Mouse (Mus musculus) kidney, embryonic 16.5 days (tissue): ENCODE results near the gene Akap10. TPM values are rescaled to one million over a fixed set of nuclear protein-coding genes. Genes with fewer than 3 reads are reported as not detected.

Experiments
- ATAC-seq: fragments of 200-750 bp; cut with Nextera tagmentation; 2 replicates; pipeline ENCODE4 v1.8.0; 2017; ENCODE audit warnings: moderate TSS enrichment; ENCODE audit not compliant: low FRiP score, low TSS enrichment
- H3K27ac ChIP-seq: fragments of 300-500 bp; sonication (generic); 2 replicates; pipeline ENCODE4 v1.5.1; 2014; ENCODE audit warnings: low read length
- H3K27me3 ChIP-seq: fragments of 300-500 bp; sonication (generic); 2 replicates; pipeline ENCODE4 v1.6.1; 2014; ENCODE audit warnings: low read length, control low read depth, mixed read lengths; ENCODE audit not compliant: insufficient read depth
- H3K36me3 ChIP-seq: fragments of 300-500 bp; sonication (generic); 2 replicates; pipeline ENCODE4 v1.6.1; 2014; ENCODE audit warnings: low read length, control low read depth, mixed read lengths; ENCODE audit not compliant: insufficient read depth
- H3K4me1 ChIP-seq: fragments of 300-500 bp; sonication (generic); 2 replicates; pipeline ENCODE4 v1.6.1; 2014; ENCODE audit warnings: low read length, control low read depth, mixed read lengths; ENCODE audit not compliant: insufficient read depth
- H3K4me2 ChIP-seq: fragments of 300-500 bp; sonication (generic); replicated peaks from 2 replicates; pipeline ENCODE4 v1.6.1; 2014; ENCODE audit warnings: low read depth, low read length
- H3K4me3 ChIP-seq: fragments of 300-500 bp; sonication (generic); 2 replicates; pipeline ENCODE4 v1.5.1; 2014; ENCODE audit warnings: mild to moderate bottlenecking, low read length
- H3K9ac ChIP-seq: fragments of 300-500 bp; sonication (generic); replicated peaks from 2 replicates; pipeline ENCODE4 v1.6.1; 2014; ENCODE audit warnings: low read length
- H3K9me3 ChIP-seq: fragments of 300-500 bp; sonication (generic); 2 replicates; pipeline ENCODE4 v1.6.1; 2016; ENCODE audit warnings: low read length, control low read depth
- WGBS: fragments of 180-500 bp; shearing (Covaris S2); extraction: QIAGEN DNeasy Blood & Tissue Kit; methylation state at CpG from one replicate; pipeline ENCODE4 v1.1.7; 2014; 5-methylcytosine and 5-hydroxymethylcytosine counted together
- polyA plus RNA-seq: library from polyadenylated mRNA; unstranded; fragments of >200 nt; fragmentation: Nextera tagmentation; extraction: Ambion mirVana; gene quantifications from 2 replicates; pipeline ENCODE4 v1.2.1, GENCODE M21; 2015

Gene Akap10
- polyA plus RNA-seq, 1 experiment from 2014 or later: 15.8 TPM

- Histone ChIP-seq H3K4me3 (no peak overlapping the region), H3K27me3 (no peaks in the 10 kb centered on the region), H3K4me2 (no peak overlapping the region), H3K4me1 (no peaks in the 10 kb centered on the region), H3K36me3 (peaks cover 57% of the 10 kb centered on the region), H3K9me3 (no peaks in the 10 kb centered on the region), H3K27ac (no peak overlapping the region), H3K9ac (no peak overlapping the region)
- 93% methylated on average over 5 of the region's 5 CpGs for WGBS
- ATAC-seq: no peak
These were observed 58.2 kb downstream of the Akap10 start for GRCm38 (mm10) chr11:61871881-61872280.

GRCm38 (mm10) chr11:61866856-61867255, 63.2 kb downstream of the Akap10 start:
- Histone ChIP-seq H3K27me3 (no peaks in the 10 kb centered on the region), H3K9ac (no peak overlapping the region), H3K27ac (no peak overlapping the region), H3K36me3 (peaks cover 20% of the 10 kb centered on the region), H3K4me3 (no peak overlapping the region), H3K4me2 (no peak overlapping the region), H3K9me3 (no peaks in the 10 kb centered on the region), H3K4me1 (no peaks in the 10 kb centered on the region)
- no peak for ATAC-seq

- WGBS: 68% methylated on average over 6 of the region's 6 CpGs
- H3K27me3 ChIP-seq: no peaks in the 10 kb centered on the region
These were observed 68.1 kb downstream of the Akap10 start for GRCm38 (mm10) chr11:61861781-61862547.

GRCm38 (mm10) chr11:61859316-61859715, 70.7 kb downstream of the Akap10 start:
- Histone ChIP-seq H3K4me1 (no peaks in the 10 kb centered on the region), H3K4me2 (no peak overlapping the region), H3K27me3 (no peaks in the 10 kb centered on the region), H3K4me3 (no peak overlapping the region), H3K36me3 (no peaks in the 10 kb centered on the region), H3K9ac (no peak overlapping the region), H3K27ac (no peak overlapping the region), H3K9me3 (no peaks in the 10 kb centered on the region)
- 71% methylated on average over 1 of the region's 1 CpGs for WGBS
- ATAC-seq: no peak

More at GRCm38 (mm10) chr11:61861781-61862547, 68.1 kb downstream of the Akap10 start:
- no peak for ATAC-seq
- Histone ChIP-seq H3K27ac (no peak overlapping the region), H3K4me3 (no peak overlapping the region), H3K4me2 (no peak overlapping the region), H3K36me3 (no peaks in the 10 kb centered on the region), H3K9ac (no peak overlapping the region), H3K4me1 (no peaks in the 10 kb centered on the region), H3K9me3 (no peaks in the 10 kb centered on the region)

- Histone ChIP-seq H3K4me1 (no peaks in the 10 kb centered on the region), H3K4me2 (peak overlapping the region; percentile 87), H3K9me3 (no peaks in the 10 kb centered on the region), H3K27ac (peak overlapping the region; percentile 82; the same call in 1 of the 2 replicates), H3K4me3 (peak overlapping the region; percentile 76), H3K27me3 (no peaks in the 10 kb centered on the region), H3K36me3 (0 out of 2 replicates have a peak, but pooled peaks cover 1% of the 10 kb centered on the region), H3K9ac (peak overlapping the region; percentile 97)
- ATAC-seq: no peak
- WGBS: 47% methylated on average over 6 of the region's 6 CpGs
These were observed 74.5 kb downstream of the Akap10 start for GRCm38 (mm10) chr11:61855539-61855938.

GRCm38 (mm10) chr11:61854988-61855411, 75.1 kb downstream of the Akap10 start, which contains the start of gene Ulk2:
Gene Ulk2, minus strand, starts transcription at chr11:61855073.
- Histone ChIP-seq H3K9me3 (no peaks in the 10 kb centered on the region), H3K4me2 (peak within 1 kb of the TSS; percentile 87), H3K4me1 (no peaks in the 10 kb centered on the region), H3K36me3 (0 out of 2 replicates have a peak, but pooled peaks cover 2% of the 10 kb centered on the region), H3K27me3 (no peaks in the 10 kb centered on the region), H3K4me3 (peak within 1 kb of the TSS; percentile 76), H3K27ac (peak within 1 kb of the TSS; percentile 82), H3K9ac (peak within 1 kb of the TSS; percentile 97)
- WGBS: under 1% methylated on average over 53 of the region's 58 CpGs
- peak; percentile 88 for ATAC-seq

- peak overlapping the region; percentile 87 for H3K4me2 ChIP-seq
- peak overlapping the region; percentile 97 for H3K9ac ChIP-seq
- H3K27me3 ChIP-seq: no peaks in the 10 kb centered on the region
- peak overlapping the region; percentile 82 for H3K27ac ChIP-seq
- ATAC-seq: peak; percentile 88
- under 1% methylated on average over 72 of the region's 87 CpGs for WGBS
- H3K36me3 ChIP-seq: 0 out of 2 replicates have a peak, but pooled peaks cover 2% of the 10 kb centered on the region
- H3K4me1 ChIP-seq: no peaks in the 10 kb centered on the region
- no peaks in the 10 kb centered on the region for H3K9me3 ChIP-seq
- peak overlapping the region; percentile 76 for H3K4me3 ChIP-seq
These were observed 75.7 kb downstream of the Akap10 start for GRCm38 (mm10) chr11:61854211-61854987.

GRCm38 (mm10) chr11:61853659-61854058, 76.4 kb downstream of the Akap10 start:
- Histone ChIP-seq H3K9ac (peak overlapping the region; percentile 97), H3K4me2 (peak overlapping the region; percentile 87), H3K27me3 (no peaks in the 10 kb centered on the region), H3K9me3 (no peaks in the 10 kb centered on the region), H3K27ac (no peak overlapping the region), H3K4me3 (peak overlapping the region; percentile 76), H3K4me1 (no peaks in the 10 kb centered on the region), H3K36me3 (0 out of 2 replicates have a peak, but pooled peaks cover 2% of the 10 kb centered on the region)
- 9% methylated on average over 5 of the region's 5 CpGs for WGBS
- 0 out of 2 replicates have a peak, but pooled peaks have one; percentile 2 for ATAC-seq

- Histone ChIP-seq H3K4me1 (no peaks in the 10 kb centered on the region), H3K9ac (no peak overlapping the region), H3K36me3 (0 out of 2 replicates have a peak, but pooled peaks cover 2% of the 10 kb centered on the region), H3K4me3 (no peak overlapping the region), H3K27ac (no peak overlapping the region), H3K27me3 (no peaks in the 10 kb centered on the region), H3K9me3 (no peaks in the 10 kb centered on the region), H3K4me2 (no peak overlapping the region)
- ATAC-seq: no peak
These were observed 77.1 kb downstream of the Akap10 start for GRCm38 (mm10) chr11:61852916-61853315.
